Mouse (Mus musculus): ENCODE measurements around the gene Dennd1c. TPM values are rescaled to one million over a fixed set of nuclear protein-coding genes. Genes with fewer than 3 reads are reported as not detected.
A peak's percentile ranks its signal among the peaks of the same experiment; 100 is the strongest.

Dennd1c gene
- total and polyA plus RNA-seq, 3 experiments: 3.8 to 20.7 TPM; not detected in 1

GRCm38 (mm10) chr17:57066908-57067307 is 11.4 kb downstream of the Dennd1c start:
- no peak overlapping the region for H3K4me3 ChIP-seq (ENCODE audit: control insufficient read depth in 1 of 2, insufficient read depth in 1 of 2, low read depth in 2 of 2, low read length in 2 of 2)
- peaks cover 0 to 7% of the 10 kb centered on the region in 2 experiments; a peak in 2 of 4 replicates for H3K4me1 ChIP-seq (ENCODE audit: control insufficient read depth in 1 of 2, insufficient read depth in 2 of 2, low read length in 2 of 2)
- H3K27me3 ChIP-seq (ENCODE audit: control insufficient read depth in 1 of 2, insufficient read depth in 2 of 2, low read length in 2 of 2): no peaks in the 10 kb centered on the region
- H3K79me2 ChIP-seq (ENCODE audit: control insufficient read depth, insufficient read depth, low read length, poor library complexity): no peaks in the 10 kb centered on the region
- H3K9ac ChIP-seq (ENCODE audit: control insufficient read depth, low read depth, low read length, poor library complexity, severe bottlenecking): peak overlapping the region; percentile 26
- H3K9me3 ChIP-seq (replicated peaks; ENCODE audit: insufficient read depth, low read length): no peaks in the 10 kb centered on the region
- H3K36me3 ChIP-seq (ENCODE audit: control insufficient read depth in 1 of 2, insufficient read depth in 2 of 2, low read length in 2 of 2): peaks cover 0 to 8% of the 10 kb centered on the region in 2 experiments; a peak in 2 of 4 replicates
- DNase-seq (ENCODE audit: low read depth, low spot score): peak; percentile 66
- H3K27ac ChIP-seq (ENCODE audit: control insufficient read depth, low read depth, low read length): peak overlapping the region; percentile 12; the same call in 1 of the 2 replicates
- TF ChIP-seq NRF1 (IDR thresholded peaks at IDR 0.05; ENCODE audit: insufficient read depth, low read depth, low read length, poor library complexity, severe bottlenecking) (no peak), TCF12 (IDR thresholded peaks at IDR 0.05; ENCODE audit: low read depth, low read length) (peak; percentile 29; the same call in 1 of the 2 replicates), MYB (IDR thresholded peaks at IDR 0.05; ENCODE audit: low read depth, low read length) (no peak), GATA1 (IDR thresholded peaks at IDR 0.05; ENCODE audit: low read depth, low read length) (peak; percentile 45), TAL1 (IDR thresholded peaks at IDR 0.05; ENCODE audit: low read length) (peak; percentile 72), ZNF384 (IDR thresholded peaks at IDR 0.05; ENCODE audit: low read depth, low read length) (no peak), ZC3H11A (IDR thresholded peaks at IDR 0.05; ENCODE audit: low read depth, low read length) (no peak)

- peaks cover 2 to 23% of the 10 kb centered on the region in 2 experiments; a peak in 3 of 4 replicates for H3K4me1 ChIP-seq (ENCODE audit: control insufficient read depth in 1 of 2, insufficient read depth in 2 of 2, low read length in 2 of 2)
- TF ChIP-seq BHLHE40 (IDR thresholded peaks at IDR 0.05; ENCODE audit: borderline replicate concordance, low read depth, low read length): no peak
- no peak overlapping the region for H3K9ac ChIP-seq (ENCODE audit: control insufficient read depth, low read depth, low read length, poor library complexity, severe bottlenecking)
- DNase-seq (ENCODE audit: low read depth, low spot score): no peak
- no peak overlapping the region for H3K4me3 ChIP-seq (ENCODE audit: control insufficient read depth in 1 of 2, insufficient read depth in 1 of 2, low read depth in 2 of 2, low read length in 2 of 2)
- H3K79me2 ChIP-seq (ENCODE audit: control insufficient read depth, insufficient read depth, low read length, poor library complexity): peaks cover 6% of the 10 kb centered on the region
- peaks cover 0 to 16% of the 10 kb centered on the region in 2 experiments; a peak in 2 of 4 replicates for H3K36me3 ChIP-seq (ENCODE audit: control insufficient read depth in 1 of 2, insufficient read depth in 2 of 2, low read length in 2 of 2)
- no peaks in the 10 kb centered on the region for H3K9me3 ChIP-seq (replicated peaks; ENCODE audit: insufficient read depth, low read length)
- H3K27me3 ChIP-seq (ENCODE audit: control insufficient read depth in 1 of 2, insufficient read depth in 2 of 2, low read length in 2 of 2): no peaks in the 10 kb centered on the region
- no peak overlapping the region for H3K27ac ChIP-seq (ENCODE audit: control insufficient read depth, low read depth, low read length)
These were observed 15.3 kb downstream of the Dennd1c start for GRCm38 (mm10) chr17:57063031-57063430.

GRCm38 (mm10) chr17:57062548-57062947 is 15.8 kb downstream of the Dennd1c start:
- Histone ChIP-seq H3K36me3 (ENCODE audit: control insufficient read depth in 1 of 2, insufficient read depth in 2 of 2, low read length in 2 of 2) (peaks cover 0 to 16% of the 10 kb centered on the region in 2 experiments; a peak in 2 of 4 replicates), H3K9me3 (replicated peaks; ENCODE audit: insufficient read depth, low read length) (no peaks in the 10 kb centered on the region), H3K27ac (ENCODE audit: control insufficient read depth, low read depth, low read length) (no peak overlapping the region), H3K9ac (ENCODE audit: control insufficient read depth, low read depth, low read length, poor library complexity, severe bottlenecking) (no peak overlapping the region), H3K4me3 (ENCODE audit: control insufficient read depth in 1 of 2, insufficient read depth in 1 of 2, low read depth in 2 of 2, low read length in 2 of 2) (no peak overlapping the region), H3K79me2 (ENCODE audit: control insufficient read depth, insufficient read depth, low read length, poor library complexity) (peaks cover 6% of the 10 kb centered on the region), H3K4me1 (ENCODE audit: control insufficient read depth in 1 of 2, insufficient read depth in 2 of 2, low read length in 2 of 2) (peaks cover 2 to 23% of the 10 kb centered on the region in 2 experiments; a peak in 3 of 4 replicates), H3K27me3 (ENCODE audit: control insufficient read depth in 1 of 2, insufficient read depth in 2 of 2, low read length in 2 of 2) (no peaks in the 10 kb centered on the region)
- TF ChIP-seq POLR2AphosphoS2 (IDR thresholded peaks at IDR 0.05; ENCODE audit: low read length) (no peak), EP300 (IDR thresholded peaks at IDR 0.05; ENCODE audit: low read depth in 1 of 2, low read length in 2 of 2) (no peak), GATA1 (IDR thresholded peaks at IDR 0.05; ENCODE audit: low read depth, low read length) (no peak), MYC (IDR thresholded peaks at IDR 0.05; ENCODE audit: low read depth, low read length) (no peak), MAZ (IDR thresholded peaks at IDR 0.05; ENCODE audit: low read depth, low read length) (no peak), NELFE (IDR thresholded peaks at IDR 0.05; ENCODE audit: low read depth, low read length) (no peak), HCFC1 (IDR thresholded peaks at IDR 0.05; ENCODE audit: low read depth, low read length) (no peak), SMC3 (IDR thresholded peaks at IDR 0.05; ENCODE audit: low read depth, low read length) (no peak), MAFK (IDR thresholded peaks at IDR 0.05; ENCODE audit: borderline replicate concordance, low read depth, low read length) (no peak), ETS1 (IDR thresholded peaks at IDR 0.05; ENCODE audit: low read depth, low read length) (no peak), GABPA (IDR thresholded peaks at IDR 0.05; ENCODE audit: low read depth, low read length) (no peak), ZC3H11A (IDR thresholded peaks at IDR 0.05; ENCODE audit: low read depth, low read length) (no peak), ZMIZ1 (IDR thresholded peaks at IDR 0.05; ENCODE audit: low read depth, low read length) (no peak), CTCF (IDR thresholded peaks at IDR 0.05 in 2 of 3, conservative IDR thresholded peaks at IDR 0.05 in 1 of 3; ENCODE audit: control insufficient read depth in 1 of 3, insufficient read depth in 1 of 3, low read depth in 2 of 3, low read length in 3 of 3, poor library complexity in 1 of 3, severe bottlenecking in 1 of 3) (no peak), TBP (IDR thresholded peaks at IDR 0.05; ENCODE audit: low read depth, low read length) (no peak), MEF2A (IDR thresholded peaks at IDR 0.05; ENCODE audit: extremely low read depth, insufficient replicate concordance, low read depth, low read length, poor library complexity, severe bottlenecking) (no peak), ELF1 (IDR thresholded peaks at IDR 0.05; ENCODE audit: low read depth, low read length) (no peak)
- no peak for DNase-seq (ENCODE audit: low read depth, low spot score)

All from MEL (cell line).